Mouse (Mus musculus): ENCODE measurements around the gene Fam98c. TPM values are rescaled to one million over a fixed set of nuclear protein-coding genes. Genes with fewer than 3 reads are reported as not detected.

The Fam98c gene
- polyA plus RNA-seq, 1 experiment = 7.7 TPM

DNA sequence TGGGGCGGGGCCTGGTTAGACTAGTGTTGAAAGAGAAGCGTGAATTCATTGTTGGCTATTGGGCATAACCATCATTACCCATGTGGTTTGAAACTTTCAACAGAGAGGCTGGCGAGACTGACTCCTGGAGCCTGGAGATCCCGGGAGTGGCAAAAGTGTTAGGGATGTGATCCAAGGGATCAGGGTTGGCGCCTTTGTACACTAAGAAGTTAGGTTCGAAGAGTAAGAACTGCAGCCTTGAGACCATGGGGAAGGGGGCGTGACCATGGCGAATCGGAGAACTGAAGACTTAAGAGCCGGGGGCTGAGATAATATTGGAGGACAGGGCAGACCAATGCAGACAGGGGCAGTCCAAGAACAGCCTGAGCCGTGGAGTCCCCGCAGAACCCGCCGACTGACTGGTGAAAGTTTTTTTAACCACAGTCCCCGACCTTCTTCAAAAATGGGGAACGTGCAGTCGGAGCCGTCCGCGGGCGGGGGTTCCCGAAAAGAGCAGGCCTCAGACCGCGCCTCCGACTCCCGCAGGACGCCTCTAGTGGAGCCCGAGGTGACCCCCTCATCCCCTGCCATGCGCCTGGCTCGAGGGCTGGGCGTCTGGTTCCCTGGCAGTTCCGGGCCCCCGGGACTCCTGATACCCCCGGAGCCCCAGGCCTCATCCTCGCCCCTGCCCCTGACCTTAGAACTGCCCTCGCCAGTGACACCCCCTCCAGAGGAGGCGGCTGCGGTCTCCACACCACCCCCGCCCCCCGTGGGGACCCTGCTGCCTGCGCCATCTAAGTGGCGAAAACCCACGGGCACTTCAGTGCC is 14.9 kb upstream of the Fam98c start:
- H3K79me3 ChIP-seq (ENCODE audit: low read depth) = no peaks in the 10 kb centered on the region
- peak overlapping the region; percentile 44 for H3K4me3 ChIP-seq (ENCODE audit: insufficient read depth, poor library complexity, severe bottlenecking)
- peak overlapping the region; percentile 38 for H3ac ChIP-seq (ENCODE audit: control insufficient read depth, insufficient read length, low read depth)
- H3K79me2 ChIP-seq (ENCODE audit: control insufficient read depth, insufficient read depth) = peaks cover 5% of the 10 kb centered on the region
- no peaks in the 10 kb centered on the region for H3K27me3 ChIP-seq (ENCODE audit: control insufficient read depth, insufficient read depth, insufficient read length)
- peaks cover 20% of the 10 kb centered on the region for H3K36me3 ChIP-seq (ENCODE audit: control insufficient read depth, insufficient read depth)
- TF ChIP-seq CTCF (IDR thresholded peaks at IDR 0.05; ENCODE audit: control insufficient read depth, insufficient read depth, insufficient read length) (no peak), FOSL1 (IDR thresholded peaks at IDR 0.05; ENCODE audit: insufficient read depth, low read length, poor library complexity, severe bottlenecking) (no peak), CEBPB (IDR thresholded peaks at IDR 0.05; ENCODE audit: low read depth) (no peak), MAX (IDR thresholded peaks at IDR 0.05) (no peak), MYOG (IDR thresholded peaks at IDR 0.05; ENCODE audit: control insufficient read depth, extremely low read depth, insufficient read length) (no peak), MYOD1 (IDR thresholded peaks at IDR 0.05; ENCODE audit: control insufficient read depth, insufficient read length, low read depth) (no peak), USF1 (IDR thresholded peaks at IDR 0.05; ENCODE audit: low read depth) (no peak)

DNA sequence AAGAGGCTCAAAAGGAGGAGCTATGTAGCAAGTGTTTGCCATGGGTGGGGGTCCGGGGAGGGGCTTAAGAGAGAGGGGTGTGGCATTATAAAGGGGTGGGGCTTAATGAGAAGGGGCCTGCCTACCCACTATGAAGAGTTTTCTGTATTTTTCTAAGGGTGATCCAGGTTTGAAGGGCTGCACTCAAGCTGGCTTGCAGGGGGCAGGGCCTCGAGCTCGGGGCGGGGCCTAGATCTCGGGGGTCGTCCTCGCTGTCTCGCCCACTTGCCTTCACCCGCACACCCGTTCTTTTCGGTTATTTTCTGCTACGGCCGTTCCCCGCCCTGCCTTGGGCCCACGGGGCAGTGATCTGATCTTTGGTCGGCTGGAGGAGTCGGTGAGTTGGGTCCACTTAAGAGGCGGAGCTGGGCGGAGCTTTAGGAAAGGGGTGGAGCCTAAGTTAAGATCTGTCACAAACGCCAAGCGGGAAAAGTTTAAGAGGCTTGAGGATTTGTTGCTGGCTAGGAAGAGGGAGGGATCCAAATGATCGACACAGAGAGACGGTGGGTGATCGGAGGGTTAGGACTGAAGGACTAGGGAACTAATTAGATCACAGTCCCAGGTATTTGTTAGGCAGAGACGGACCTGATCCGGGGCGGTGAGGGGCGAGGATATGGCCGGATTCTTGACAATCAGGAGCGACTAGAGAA is 14.2 kb upstream of the Fam98c start, which contains the start of the genes Ggn and Spred3:
TSS of gene Ggn (plus strand) at position 145 of the 689 bp plus-strand sequence.
TSS of gene Spred3 (minus strand) at position 346 of the 689 bp plus-strand sequence.
- Histone ChIP-seq H3K36me3 (ENCODE audit: control insufficient read depth, insufficient read depth) (peaks cover 12% of the 10 kb centered on the region), H3K79me3 (ENCODE audit: low read depth) (no peaks in the 10 kb centered on the region), H3ac (ENCODE audit: control insufficient read depth, insufficient read length, low read depth) (peak within 1 kb of the TSS; percentile 89), H3K27me3 (ENCODE audit: control insufficient read depth, insufficient read depth, insufficient read length) (no peaks in the 10 kb centered on the region), H3K4me3 (ENCODE audit: insufficient read depth, poor library complexity, severe bottlenecking) (peak within 1 kb of the TSS; percentile 44), H3K79me2 (ENCODE audit: control insufficient read depth, insufficient read depth) (no peaks in the 10 kb centered on the region)
- TF ChIP-seq MYOG (IDR thresholded peaks at IDR 0.05; ENCODE audit: control insufficient read depth, extremely low read depth, insufficient read length) = no peak
- TF ChIP-seq USF1 (IDR thresholded peaks at IDR 0.05; ENCODE audit: low read depth) = no peak
- no peak for TF ChIP-seq CEBPB (IDR thresholded peaks at IDR 0.05; ENCODE audit: low read depth)
- TF ChIP-seq MAX (IDR thresholded peaks at IDR 0.05) = no peak
- no peak for TF ChIP-seq FOSL1 (IDR thresholded peaks at IDR 0.05; ENCODE audit: insufficient read depth, low read length, poor library complexity, severe bottlenecking)
- no peak for TF ChIP-seq CTCF (IDR thresholded peaks at IDR 0.05; ENCODE audit: control insufficient read depth, insufficient read depth, insufficient read length)
- TF ChIP-seq MYOD1 (IDR thresholded peaks at IDR 0.05; ENCODE audit: control insufficient read depth, insufficient read length, low read depth) = no peak

DNA sequence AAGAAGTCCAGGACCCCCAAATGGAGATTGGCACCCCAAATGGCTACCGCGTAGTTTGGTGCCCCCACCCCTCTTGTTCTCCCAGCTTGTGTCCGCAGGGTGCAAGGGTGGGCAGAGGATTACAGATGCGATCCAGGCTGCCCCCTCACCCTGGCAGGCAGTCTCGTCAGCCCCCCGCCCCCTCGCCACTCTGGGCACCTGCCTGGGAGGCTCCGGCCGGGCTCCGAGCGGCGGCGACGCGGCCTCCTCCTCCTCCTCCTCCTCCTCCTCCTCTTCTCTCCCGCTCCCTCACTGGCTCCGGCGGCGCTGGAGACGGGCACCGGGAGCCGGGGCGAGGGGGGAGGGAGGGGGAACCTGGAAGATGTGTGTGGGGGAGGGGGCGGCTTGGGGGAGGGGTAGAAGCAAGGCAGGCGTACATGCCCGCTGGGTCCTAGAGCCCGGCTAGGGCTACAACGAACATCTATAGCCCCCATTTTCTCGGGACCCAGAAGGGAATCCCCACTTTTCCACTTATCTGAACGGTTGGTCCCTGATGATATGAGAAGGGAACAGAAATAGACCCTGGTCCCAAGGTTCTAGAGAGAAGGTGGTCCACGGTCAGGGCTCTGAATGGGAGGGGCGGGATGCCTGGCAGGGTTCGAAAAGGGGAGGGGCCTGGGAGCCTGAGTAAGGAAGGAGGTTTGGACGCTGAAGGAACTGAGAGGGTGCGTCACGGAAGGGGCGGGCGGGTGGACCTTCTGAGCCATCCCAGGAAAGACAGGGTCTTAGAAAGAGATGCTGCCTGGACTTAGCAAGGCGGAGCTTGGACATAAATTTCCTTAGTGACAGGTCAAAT is 13.4 kb upstream of the Fam98c start:
- Histone ChIP-seq H3K79me2 (ENCODE audit: control insufficient read depth, insufficient read depth) (no peaks in the 10 kb centered on the region), H3K4me3 (ENCODE audit: insufficient read depth, poor library complexity, severe bottlenecking) (peak overlapping the region; percentile 44), H3K36me3 (ENCODE audit: control insufficient read depth, insufficient read depth) (peaks cover 7% of the 10 kb centered on the region), H3K27me3 (ENCODE audit: control insufficient read depth, insufficient read depth, insufficient read length) (no peaks in the 10 kb centered on the region), H3ac (ENCODE audit: control insufficient read depth, insufficient read length, low read depth) (peak overlapping the region; percentile 89), H3K79me3 (ENCODE audit: low read depth) (no peaks in the 10 kb centered on the region)
- TF ChIP-seq USF1 (IDR thresholded peaks at IDR 0.05; ENCODE audit: low read depth) (no peak), MYOG (IDR thresholded peaks at IDR 0.05; ENCODE audit: control insufficient read depth, extremely low read depth, insufficient read length) (no peak), MAX (IDR thresholded peaks at IDR 0.05) (no peak), CEBPB (IDR thresholded peaks at IDR 0.05; ENCODE audit: low read depth) (no peak), FOSL1 (IDR thresholded peaks at IDR 0.05; ENCODE audit: insufficient read depth, low read length, poor library complexity, severe bottlenecking) (no peak), MYOD1 (IDR thresholded peaks at IDR 0.05; ENCODE audit: control insufficient read depth, insufficient read length, low read depth) (no peak), CTCF (IDR thresholded peaks at IDR 0.05; ENCODE audit: control insufficient read depth, insufficient read depth, insufficient read length) (no peak)

DNA sequence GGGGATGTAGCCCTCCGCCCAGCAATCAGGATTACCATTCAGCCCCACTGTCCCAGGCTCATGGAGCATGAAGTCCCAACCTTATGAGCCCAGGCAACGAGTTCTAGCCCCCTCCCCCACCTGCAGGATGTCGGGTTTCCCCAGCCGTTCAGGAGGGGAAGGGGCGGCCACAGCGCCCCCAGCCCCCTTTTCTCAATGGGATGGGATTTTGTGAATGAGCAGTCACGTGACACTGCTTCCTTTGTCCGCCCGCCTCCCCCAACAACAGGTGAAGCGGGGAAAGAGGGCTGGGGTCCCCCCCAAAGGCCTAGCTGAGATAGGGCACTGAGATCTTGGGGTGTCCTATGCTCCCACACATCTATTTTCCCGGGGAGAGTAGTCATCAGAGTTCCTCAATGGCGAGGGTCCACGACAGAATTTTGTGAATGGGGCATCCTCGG is 12.8 kb upstream of the Fam98c start:
- peaks cover 5% of the 10 kb centered on the region for H3K36me3 ChIP-seq (ENCODE audit: control insufficient read depth, insufficient read depth)
- H3K79me2 ChIP-seq (ENCODE audit: control insufficient read depth, insufficient read depth) = no peaks in the 10 kb centered on the region
- no peaks in the 10 kb centered on the region for H3K79me3 ChIP-seq (ENCODE audit: low read depth)
- H3ac ChIP-seq (ENCODE audit: control insufficient read depth, insufficient read length, low read depth) = peak overlapping the region; percentile 55
- no peaks in the 10 kb centered on the region for H3K27me3 ChIP-seq (ENCODE audit: control insufficient read depth, insufficient read depth, insufficient read length)
- no peak for TF ChIP-seq MYOD1 (IDR thresholded peaks at IDR 0.05; ENCODE audit: control insufficient read depth, insufficient read length, low read depth)
- TF ChIP-seq CTCF (IDR thresholded peaks at IDR 0.05; ENCODE audit: control insufficient read depth, insufficient read depth, insufficient read length) = no peak
- peak; percentile 66 for TF ChIP-seq USF1 (IDR thresholded peaks at IDR 0.05; ENCODE audit: low read depth)
- peak overlapping the region; percentile 44 for H3K4me3 ChIP-seq (ENCODE audit: insufficient read depth, poor library complexity, severe bottlenecking)

DNA sequence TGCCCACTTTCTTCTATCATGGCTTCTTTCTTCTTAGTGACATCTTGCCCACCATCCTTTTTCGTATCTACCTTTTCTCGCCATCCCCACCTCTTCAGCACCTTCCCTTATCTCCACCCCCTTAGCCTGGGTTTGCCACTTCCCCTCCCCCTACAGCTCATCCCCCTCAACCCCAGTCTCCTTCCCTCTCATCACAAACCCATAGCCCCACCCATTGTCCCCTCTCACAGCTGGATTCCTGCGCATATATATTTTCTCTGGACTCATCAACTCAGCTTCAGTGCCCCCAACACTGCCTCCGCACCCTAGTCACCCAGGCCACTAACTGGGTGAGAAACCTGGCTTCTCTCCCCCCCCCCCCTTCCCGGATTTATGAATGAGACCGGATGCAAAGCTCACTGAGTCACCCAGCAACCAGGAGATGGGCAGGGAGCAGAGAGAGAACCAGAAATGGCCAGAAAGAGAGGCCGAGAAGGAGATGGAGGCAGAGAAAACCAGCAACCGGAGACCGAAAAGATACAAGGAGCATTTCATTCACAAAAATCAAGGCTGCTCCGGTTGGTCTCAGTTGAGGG is 12.2 kb upstream of the Fam98c start:
- no peak for TF ChIP-seq FOSL1 (IDR thresholded peaks at IDR 0.05; ENCODE audit: insufficient read depth, low read length, poor library complexity, severe bottlenecking)
- no peak for TF ChIP-seq MYOG (IDR thresholded peaks at IDR 0.05; ENCODE audit: control insufficient read depth, extremely low read depth, insufficient read length)
- no peak for TF ChIP-seq MAX (IDR thresholded peaks at IDR 0.05)
- no peak for TF ChIP-seq CTCF (IDR thresholded peaks at IDR 0.05; ENCODE audit: control insufficient read depth, insufficient read depth, insufficient read length)
- TF ChIP-seq USF1 (IDR thresholded peaks at IDR 0.05; ENCODE audit: low read depth) = no peak
- TF ChIP-seq MYOD1 (IDR thresholded peaks at IDR 0.05; ENCODE audit: control insufficient read depth, insufficient read length, low read depth) = no peak
- TF ChIP-seq CEBPB (IDR thresholded peaks at IDR 0.05; ENCODE audit: low read depth) = no peak
- no peaks in the 10 kb centered on the region for H3K27me3 ChIP-seq (ENCODE audit: control insufficient read depth, insufficient read depth, insufficient read length)

More for the DNA sequence above, 12.2 kb upstream of the Fam98c start:
- Histone ChIP-seq H3K4me3 (ENCODE audit: insufficient read depth, poor library complexity, severe bottlenecking) (no peak overlapping the region), H3K36me3 (ENCODE audit: control insufficient read depth, insufficient read depth) (peaks cover 4% of the 10 kb centered on the region), H3K79me2 (ENCODE audit: control insufficient read depth, insufficient read depth) (no peaks in the 10 kb centered on the region), H3ac (ENCODE audit: control insufficient read depth, insufficient read length, low read depth) (no peak overlapping the region), H3K79me3 (ENCODE audit: low read depth) (no peaks in the 10 kb centered on the region)
